Mouse (Mus musculus) left cerebral cortex, adult 2 months (tissue): ENCODE measurements around the gene Npb. TPM values are rescaled to one million over a fixed set of nuclear protein-coding genes. Genes with fewer than 3 reads are reported as not detected.

Source experiments
- DNase-seq, 2 experiments: peaks; one replicate each; pipeline ENCODE4 v3.0.0; 2021 to 2022; ENCODE audit warnings: low spot score in 2 of 2, mixed read lengths in 1 of 2; ENCODE audit errors: extremely low spot score in 1 of 2
- H3K27ac ChIP-seq: fragments of 200-600 bp; 2 replicates; pipeline ENCODE4 v1.8.1; 2022
- H3K4me3 ChIP-seq: fragments of 200-600 bp; 2 replicates; pipeline ENCODE4 v1.8.1; 2022
- CTCF ChIP-seq: fragments of 200-600 bp; IDR thresholded peaks from 2 replicates; pipeline ENCODE4 v1.8.1; 2022; ENCODE audit warnings: antibody characterized with exemption, mild to moderate bottlenecking, moderate library complexity
- intact Hi-C: fragments of 180-260 bp; cut with DNase I; formaldehyde crosslinking; loops from one replicate; pipeline ENCODE4 v1.15.1; 2025
- total RNA-seq, 2 experiments: library from RNA; stranded (reverse); gene quantifications; 2 replicates each; pipeline ENCODE4 v1.2.3; 2021

Gene Npb
- total RNA-seq, 2 experiments from 2014 or later = 0.95 TPM; not detected in 1

DNA sequence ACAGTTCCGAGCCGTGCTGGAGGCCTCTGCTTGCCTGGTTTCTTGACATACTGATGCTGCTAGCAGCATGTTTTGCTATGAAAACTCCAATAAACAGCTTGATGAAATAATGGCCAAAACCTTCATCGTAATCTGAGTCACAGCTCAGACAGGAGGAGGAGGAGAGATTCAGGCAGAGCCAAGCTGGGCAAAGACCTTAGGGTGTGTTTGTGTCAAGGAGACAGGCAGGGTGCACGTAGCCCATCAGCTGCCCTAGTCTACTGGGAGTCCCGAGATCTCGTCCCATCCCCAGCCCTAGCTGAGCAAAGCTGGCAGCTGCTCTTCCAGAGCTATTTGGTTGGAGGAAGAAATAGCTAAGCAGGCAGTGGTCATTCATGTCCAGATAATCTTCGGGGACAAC, 2.6 kb upstream of the Npb start:
- TF ChIP-seq CTCF = no peak
- intact Hi-C loops = no loop called here
- Histone ChIP-seq H3K4me3 (no peak overlapping the region), H3K27ac (no peak overlapping the region)
- no peak for DNase-seq

GRCm38 (mm10) chr11:120606764-120607163, 1.5 kb upstream of the Npb start:
- intact Hi-C loops = no loop called here
- Histone ChIP-seq H3K4me3 (no peak overlapping the region), H3K27ac (no peak overlapping the region)
- no peak for DNase-seq
- no peak for TF ChIP-seq CTCF

- intact Hi-C loops = no loop called here
- no peak for TF ChIP-seq CTCF
- H3K4me3 ChIP-seq = no peak overlapping the region
- DNase-seq = no peak
- no peak overlapping the region for H3K27ac ChIP-seq
These were observed 973 bp downstream of the Npb start for GRCm38 (mm10) chr11:120609250-120609649.

GRCm38 (mm10) chr11:120610477-120611046, 2.3 kb downstream of the Npb start:
- Histone ChIP-seq H3K27ac (no peak overlapping the region), H3K4me3 (no peak overlapping the region)
- intact Hi-C loops = no loop called here
- TF ChIP-seq CTCF = no peak
- DNase-seq = no peak

DNA sequence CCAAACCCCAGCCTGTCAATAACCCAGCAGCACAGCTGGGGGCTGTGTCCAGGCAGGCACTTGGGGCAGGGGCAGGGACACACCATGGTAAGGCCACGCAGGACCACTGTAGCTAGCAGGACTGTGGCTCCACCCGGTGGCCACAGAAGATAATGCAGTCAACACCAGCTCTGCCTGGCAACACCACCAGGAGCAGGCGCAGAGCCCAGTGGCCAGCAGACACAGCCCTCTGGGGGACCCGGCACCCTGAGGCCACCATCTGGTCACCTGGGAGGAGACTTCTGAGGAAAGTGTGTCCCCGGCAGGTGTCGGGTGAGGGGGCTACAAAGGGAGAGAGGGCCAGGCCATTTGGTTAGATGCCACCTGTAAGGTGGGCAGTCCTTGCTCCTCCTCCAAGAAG, 4.5 kb downstream of the Npb start:
- intact Hi-C loops = no loop called here
- H3K4me3 ChIP-seq = no peak overlapping the region
- peak; percentile 73 for TF ChIP-seq CTCF
- peak; percentile 59 to 62 for DNase-seq
- H3K27ac ChIP-seq = no peak overlapping the region

DNA sequence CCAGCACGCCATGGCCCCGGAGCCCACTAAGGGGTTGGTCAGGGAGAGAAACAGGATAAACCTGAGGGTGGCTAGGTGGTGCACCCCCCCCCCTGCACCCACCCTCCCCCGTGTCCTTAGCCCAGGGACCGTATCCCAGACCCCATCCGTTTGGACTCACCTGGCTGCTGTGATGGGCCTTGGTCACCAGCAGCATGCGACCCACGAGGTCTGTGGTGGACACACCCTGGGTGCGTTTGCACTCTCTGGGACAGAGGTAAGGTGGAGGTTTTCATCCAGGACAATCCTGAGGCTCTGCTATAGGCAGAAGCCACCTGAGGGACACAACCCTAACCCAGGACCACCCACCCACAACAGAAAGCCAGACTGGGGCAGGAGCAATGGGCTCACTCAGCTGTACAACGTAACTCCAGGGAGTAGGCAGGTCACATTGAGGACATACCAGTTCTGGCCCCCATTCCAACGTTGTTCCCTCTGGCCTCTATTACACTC, 5.2 kb downstream of the Npb start:
- no peak for DNase-seq
- Histone ChIP-seq H3K4me3 (no peak overlapping the region), H3K27ac (no peak overlapping the region)
- intact Hi-C loops = no loop called here
- TF ChIP-seq CTCF = no peak

DNA sequence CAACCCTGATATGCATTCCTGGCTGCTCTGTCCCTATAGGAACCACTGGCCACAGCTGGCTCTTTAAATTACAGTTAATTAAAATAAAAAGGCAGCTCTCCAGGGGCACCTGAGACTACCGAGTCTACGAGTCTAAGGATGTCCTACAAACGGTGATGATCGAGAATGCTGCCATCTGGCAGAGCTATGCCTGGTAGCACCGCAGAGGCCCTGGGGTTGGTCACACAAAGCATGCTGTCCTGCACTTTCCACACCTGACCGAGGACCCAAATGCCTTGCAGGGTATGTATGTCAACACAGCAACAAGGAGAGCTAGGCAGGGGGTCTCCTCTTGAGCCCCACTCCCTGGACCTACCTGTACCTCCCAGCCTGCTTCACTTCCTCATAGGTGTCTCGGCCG, 5.7 kb downstream of the Npb start:
- no peak overlapping the region for H3K27ac ChIP-seq
- no peak for DNase-seq
- no peak overlapping the region for H3K4me3 ChIP-seq
- TF ChIP-seq CTCF = no peak
- intact Hi-C loops = no loop called here

GRCm38 (mm10) chr11:120615167-120615566, 6.9 kb downstream of the Npb start:
- DNase-seq = no peak
- no peak overlapping the region for H3K4me3 ChIP-seq
- H3K27ac ChIP-seq = no peak overlapping the region
- intact Hi-C loops = loop anchor here (5.0 kb wide), 1 partner anchor 128 kb away; no protein-coding TSS in a partner anchor
- TF ChIP-seq CTCF = no peak

- DNase-seq = no peak
- Histone ChIP-seq H3K27ac (no peak overlapping the region), H3K4me3 (no peak overlapping the region)
- intact Hi-C loops = loop anchor here (5.0 kb wide), 1 partner anchor 128 kb away; no protein-coding TSS in a partner anchor
- TF ChIP-seq CTCF = no peak
These were observed 7.4 kb downstream of the Npb start for GRCm38 (mm10) chr11:120615606-120616203.

GRCm38 (mm10) chr11:120616617-120617294, 8.5 kb downstream of the Npb start:
- no peak for DNase-seq
- no peak for TF ChIP-seq CTCF
- H3K27ac ChIP-seq = peak overlapping the region; percentile 85
- H3K4me3 ChIP-seq = peak overlapping the region; percentile 68
- intact Hi-C loops = loop anchor here (5.0 kb wide), 1 partner anchor 129 kb away; no protein-coding TSS in a partner anchor

DNA sequence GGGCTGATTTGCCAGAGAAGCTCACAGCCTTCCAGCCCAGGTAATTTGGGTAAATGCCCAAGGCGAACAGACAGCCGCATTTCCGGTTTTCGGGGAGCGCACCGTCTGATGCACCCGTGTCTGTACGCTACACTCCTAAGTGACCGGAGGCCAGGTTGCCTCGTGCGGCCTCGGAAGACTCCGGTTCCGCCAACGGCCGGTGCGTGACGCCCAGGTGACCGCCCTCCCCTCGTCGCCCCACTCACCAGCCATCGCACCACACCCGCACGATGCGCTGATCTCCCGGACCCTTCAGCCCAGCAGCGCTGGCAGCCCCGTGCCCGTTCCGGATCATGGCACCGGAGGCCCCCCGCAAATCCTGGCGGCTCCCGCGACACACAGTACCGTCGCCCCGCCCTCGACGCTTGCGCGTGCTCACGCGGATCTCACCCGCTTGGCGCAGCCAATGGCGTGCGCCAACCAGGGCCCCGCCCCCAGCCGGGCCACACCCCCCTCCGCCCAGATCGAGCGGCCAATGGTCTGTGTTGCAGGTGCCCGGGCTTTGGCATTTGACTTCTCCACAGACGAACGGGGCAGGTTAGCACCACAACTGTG, 9.3 kb downstream of the Npb start, which contains the start of gene Pcyt2:
Gene Pcyt2, minus strand, starts transcription at position 418 of the 594 bp plus-strand sequence.
- intact Hi-C loops = loop anchor here (5.0 kb wide), 1 partner anchor 130 kb away; no protein-coding TSS in a partner anchor
- no peak for TF ChIP-seq CTCF
- peak; percentile 92 to 93 for DNase-seq
- Histone ChIP-seq H3K4me3 (peak within 1 kb of the TSS; percentile 68), H3K27ac (peak within 1 kb of the TSS; percentile 85)
